9 mouse cellular contexts compared by ENCODE assay signal in genomic region chr13:99900557-99900892, GRCm38 (mm10). TPM values are rescaled to one million over a fixed set of nuclear protein-coding genes. Genes with fewer than 3 reads are reported as not detected.
DNase-seq lines count a peak whose midpoint lies in the region; ATAC-seq and TF ChIP-seq lines count a peak whose summit lies in the region.
"Had no signal": no experiment of that assay in that cellular context is flagged by ENCODE, and none has a peak within 500 bp of the region (broad histone marks: within the 10 kb centered on the region; RNA-seq: fewer than 3 reads in every experiment).

No protein-coding gene starts in this region.

- H3K4me3 ChIP-seq in embryonic facial prominence, embryonic 13.5 days = peak overlapping the region; percentile 29
- peak overlapping the region; percentile 53 for H3K4me3 ChIP-seq in hindbrain, embryonic 10.5 days
- H3K4me3 ChIP-seq in limb, embryonic 14.5 days (replicated peaks; ENCODE audit: low read length) = peak overlapping the region; percentile 17; the same call in 1 of the 2 replicates
- peak overlapping the region; percentile 43 for H3K4me3 ChIP-seq in neural tube, embryonic 13.5 days

- H3K4me2 ChIP-seq in embryonic facial prominence, embryonic 13.5 days = peak overlapping the region; percentile 54
- peak overlapping the region; percentile 17; the same call in 1 of the 2 replicates for H3K4me2 ChIP-seq in limb, embryonic 14.5 days (replicated peaks; ENCODE audit: low read depth, low read length, severe bottlenecking)
- peak overlapping the region; percentile 67 for H3K4me2 ChIP-seq in neural tube, embryonic 13.5 days

- peak; percentile 68 for DNase-seq in gastrocnemius, postnatal 10 days
- no peak for DNase-seq in gastrocnemius, postnatal 25 days
- DNase-seq in Muller cell, postnatal 12 days (ENCODE audit: inconsistent ontology term) = peak; percentile 76
- DNase-seq in hindbrain, embryonic 10.5 days (ENCODE audit: low spot score) = peak; percentile 76
- DNase-seq in limb, embryonic 14.5 days (ENCODE audit: low spot score) = peak; percentile 86

- peaks cover 10% of the 10 kb centered on the region for H3K4me1 ChIP-seq in embryonic facial prominence, embryonic 13.5 days
- H3K4me1 ChIP-seq in hindbrain, embryonic 10.5 days (replicated peaks) = peaks cover 15% of the 10 kb centered on the region
- 0 out of 2 replicates have a peak, but pooled peaks cover 3% of the 10 kb centered on the region for H3K4me1 ChIP-seq in limb, embryonic 14.5 days (ENCODE audit: control insufficient read depth, insufficient read depth, low read length)
- peaks cover 18% of the 10 kb centered on the region for H3K4me1 ChIP-seq in neural tube, embryonic 13.5 days (replicated peaks)

- no peaks in the 10 kb centered on the region for H3K9me3 ChIP-seq in embryonic facial prominence, embryonic 13.5 days
- H3K9me3 ChIP-seq in hindbrain, embryonic 10.5 days = no peaks in the 10 kb centered on the region
- H3K9me3 ChIP-seq in limb, embryonic 14.5 days (ENCODE audit: control insufficient read depth, low read length) = no peaks in the 10 kb centered on the region
- H3K9me3 ChIP-seq in neural tube, embryonic 13.5 days = no peaks in the 10 kb centered on the region

- WGBS in embryonic facial prominence, embryonic 13.5 days = under 1% methylated on average over 30 of the region's 30 CpGs
- WGBS in hindbrain, embryonic 10.5 days = under 1% methylated on average over 30 of the region's 30 CpGs
- WGBS in limb, embryonic 14.5 days = 2% methylated on average over 29 of the region's 30 CpGs
- WGBS in neural tube, embryonic 13.5 days = 1% methylated on average over 30 of the region's 30 CpGs

- no peak overlapping the region for H3K27ac ChIP-seq in embryonic facial prominence, embryonic 13.5 days
- H3K27ac ChIP-seq in hindbrain, embryonic 10.5 days = peak overlapping the region; percentile 53
- H3K27ac ChIP-seq in limb, embryonic 14.5 days (replicated peaks; ENCODE audit: low read depth, low read length) = no peak overlapping the region
- H3K27ac ChIP-seq in neural tube, embryonic 13.5 days (replicated peaks) = no peak overlapping the region
- H3K27ac ChIP-seq: macrophage had no signal

- H3K27me3 ChIP-seq in embryonic facial prominence, embryonic 13.5 days = peaks cover 56% of the 10 kb centered on the region
- H3K27me3 ChIP-seq in hindbrain, embryonic 10.5 days (ENCODE audit: insufficient read depth, poor library complexity, severe bottlenecking) = peaks cover 47% of the 10 kb centered on the region
- peaks cover 23% of the 10 kb centered on the region for H3K27me3 ChIP-seq in limb, embryonic 14.5 days (ENCODE audit: control insufficient read depth, insufficient read depth, low read length)
- H3K27me3 ChIP-seq in neural tube, embryonic 13.5 days = peaks cover 39% of the 10 kb centered on the region

- ATAC-seq in embryonic facial prominence, embryonic 13.5 days (ENCODE audit: insufficient number of reproducible peaks, insufficient read depth, low FRiP score, low TSS enrichment, low read depth) = no peak
- ATAC-seq in limb, embryonic 14.5 days (ENCODE audit: low FRiP score, low read depth) = peak; percentile 55; the same call in 1 of the 2 replicates
- peak; percentile 72 for ATAC-seq in neural tube, embryonic 13.5 days (ENCODE audit: low read depth)
- ATAC-seq in cerebellum, adult (ENCODE audit: insufficient number of reproducible peaks, low FRiP score, low TSS enrichment) = no peak

- H3K36me3 ChIP-seq in embryonic facial prominence, embryonic 13.5 days = no peaks in the 10 kb centered on the region
- H3K36me3 ChIP-seq in hindbrain, embryonic 10.5 days = no peaks in the 10 kb centered on the region
- H3K36me3 ChIP-seq in limb, embryonic 14.5 days (ENCODE audit: control insufficient read depth, insufficient read depth, low read length) = no peaks in the 10 kb centered on the region
- H3K36me3 ChIP-seq in neural tube, embryonic 13.5 days = no peaks in the 10 kb centered on the region

- no peak overlapping the region for H3K9ac ChIP-seq in embryonic facial prominence, embryonic 13.5 days
- H3K9ac ChIP-seq in limb, embryonic 14.5 days (ENCODE audit: low read depth, low read length, severe bottlenecking) = no peak overlapping the region
- H3K9ac ChIP-seq in neural tube, embryonic 13.5 days = peak overlapping the region; percentile 61

- no peak for TF ChIP-seq POLR2A in limb, embryonic 14.5 days (IDR thresholded peaks at IDR 0.05; ENCODE audit: borderline replicate concordance, extremely low read depth, insufficient read depth, insufficient read length)

RNA-seq across cellular contexts. Expression of gene Cartpt, which starts 0.4 kb away (rescaled TPM):
- total RNA-seq in gastrocnemius, postnatal 10 days (2021) = not detected
- total RNA-seq in gastrocnemius, postnatal 25 days (2021) = not detected
- polyA plus RNA-seq in embryonic facial prominence, embryonic 13.5 days (2015; fragmentation: Nextera tagmentation; extraction: Ambion mirVana) = 0.69 and 0.84 TPM in 2 replicates
- polyA plus RNA-seq in hindbrain, embryonic 10.5 days (2016; fragmentation: Nextera tagmentation; extraction: Ambion mirVana) = 9.3 and 31.1 TPM in 2 replicates
- polyA plus RNA-seq in limb, embryonic 14.5 days (2012; rRNA removed) = 0.15 TPM in 1 of 2 replicates, not detected in the other
- 0.22 and 0.50 TPM in 2 replicates for polyA plus RNA-seq in limb, embryonic 14.5 days (2014; fragmentation: Nextera tagmentation; extraction: Ambion mirVana)
- polyA plus RNA-seq in neural tube, embryonic 13.5 days (2015; fragmentation: Nextera tagmentation; extraction: Ambion mirVana) = 33.3 and 45.4 TPM in 2 replicates
- polyA plus RNA-seq: macrophage had no signal

Comparison
In these comparisons a context has a peak if more than half of its experiments do, and no peak if none do; other contexts are left out.
1. ATAC-seq: peak in limb, embryonic 14.5 days (single experiment) and neural tube, embryonic 13.5 days (single experiment); none in embryonic facial prominence, embryonic 13.5 days (single experiment) and cerebellum, adult (single experiment).
2. H3K4me2 ChIP-seq: peak in every context shown above with its lines; median percentile 67 in neural tube, embryonic 13.5 days; 54 in embryonic facial prominence, embryonic 13.5 days; 17 in limb, embryonic 14.5 days.
3. Peak in every context shown above with its lines, with median percentiles within 50 percentile points of each other: H3K4me3 ChIP-seq.